Mouse (Mus musculus) C2C12 (cell line): Measurements from ENCODE around the gene Hp1bp3. TPM values are rescaled to one million over a fixed set of nuclear protein-coding genes. Genes with fewer than 3 reads are reported as not detected.

Source experiments
- H3K27me3 ChIP-seq: one replicate; pipeline ENCODE4 v1.6.1; 2011; ENCODE audit not compliant: control insufficient read depth, insufficient read depth, insufficient read length
- H3K36me3 ChIP-seq: one replicate; pipeline ENCODE4 v1.6.1; 2011; ENCODE audit not compliant: control insufficient read depth, insufficient read depth
- H3K4me3 ChIP-seq: one replicate; pipeline ENCODE4 v1.5.1; 2011; ENCODE audit warnings: mild to moderate bottlenecking, control low read depth; ENCODE audit not compliant: poor library complexity, insufficient read depth, severe bottlenecking
- H3K79me2 ChIP-seq: one replicate; pipeline ENCODE4 v1.6.1; 2011; ENCODE audit not compliant: control insufficient read depth, insufficient read depth
- H3K79me3 ChIP-seq: one replicate; pipeline ENCODE4 v1.6.1; 2011; ENCODE audit warnings: low read depth, control low read depth
- H3ac ChIP-seq: one replicate; pipeline ENCODE3; 2011; ENCODE audit warnings: low read depth; ENCODE audit not compliant: control insufficient read depth, insufficient read length
- CEBPB ChIP-seq: IDR thresholded peaks from one replicate; pipeline ENCODE4 v1.6.1; 2011; ENCODE audit warnings: low read depth, mild to moderate bottlenecking, control low read depth, moderate library complexity
- CTCF ChIP-seq: IDR thresholded peaks from one replicate; pipeline ENCODE4 v1.5.1; 2011; ENCODE audit not compliant: control insufficient read depth, insufficient read depth, insufficient read length
- FOSL1 ChIP-seq: IDR thresholded peaks from one replicate; pipeline ENCODE4 v1.8.0; 2011; ENCODE audit warnings: mild to moderate bottlenecking, low read length; ENCODE audit not compliant: poor library complexity, insufficient read depth, severe bottlenecking
- MAX ChIP-seq: IDR thresholded peaks from one replicate; pipeline ENCODE4 v1.6.1; 2011; ENCODE audit warnings: mild to moderate bottlenecking, control low read depth
- MYOD1 ChIP-seq: IDR thresholded peaks from one replicate; pipeline ENCODE4 v1.6.1; 2011; ENCODE audit warnings: low read depth; ENCODE audit not compliant: control insufficient read depth, insufficient read length
- MYOG ChIP-seq: IDR thresholded peaks from one replicate; pipeline ENCODE4 v1.6.1; 2011; ENCODE audit not compliant: control insufficient read depth, insufficient read length; ENCODE audit errors: extremely low read depth
- USF1 ChIP-seq: IDR thresholded peaks from one replicate; pipeline ENCODE4 v1.6.1; 2011; ENCODE audit warnings: low read depth, mild to moderate bottlenecking, control low read depth, moderate library complexity
- polyA plus RNA-seq: library from polyadenylated mRNA; unstranded; fragments of >200 nt; fragmentation: generic; extraction: Trizol; gene quantifications from one replicate; pipeline ENCODE4 v1.2.1, GENCODE M21; 2012; ENCODE audit warnings: missing spikeins

Gene Hp1bp3
- polyA plus RNA-seq, 1 experiment, result 54.3 TPM

DNA sequence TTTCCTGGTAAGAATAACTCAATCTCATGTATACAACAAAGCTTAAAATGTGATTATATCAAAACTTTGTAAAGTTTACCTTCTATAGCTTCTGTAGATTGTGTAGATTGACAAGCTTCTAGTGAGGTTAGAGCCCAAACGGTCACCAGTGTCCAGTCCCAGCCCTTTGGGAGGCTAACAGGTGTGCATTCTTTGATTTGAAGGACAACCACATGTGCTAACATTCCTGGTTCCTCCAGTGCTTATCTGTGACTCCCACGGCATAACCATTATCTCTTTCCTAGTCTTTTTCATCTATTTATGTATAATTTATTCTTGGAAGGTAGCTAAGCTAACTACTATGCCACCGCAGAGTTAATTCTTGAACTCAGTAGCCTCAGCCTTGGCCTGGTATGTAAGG, 15.3 kb upstream of the Hp1bp3 start:
- no peaks in the 10 kb centered on the region for H3K79me3 ChIP-seq
- no peak overlapping the region for H3ac ChIP-seq
- H3K79me2 ChIP-seq, result no peaks in the 10 kb centered on the region
- no peak overlapping the region for H3K4me3 ChIP-seq
- no peaks in the 10 kb centered on the region for H3K27me3 ChIP-seq
- TF ChIP-seq MYOD1 (no peak), CEBPB (no peak), MYOG (no peak), FOSL1 (no peak), MAX (no peak), CTCF (no peak), USF1 (no peak)
- peaks cover 60% of the 10 kb centered on the region for H3K36me3 ChIP-seq

DNA sequence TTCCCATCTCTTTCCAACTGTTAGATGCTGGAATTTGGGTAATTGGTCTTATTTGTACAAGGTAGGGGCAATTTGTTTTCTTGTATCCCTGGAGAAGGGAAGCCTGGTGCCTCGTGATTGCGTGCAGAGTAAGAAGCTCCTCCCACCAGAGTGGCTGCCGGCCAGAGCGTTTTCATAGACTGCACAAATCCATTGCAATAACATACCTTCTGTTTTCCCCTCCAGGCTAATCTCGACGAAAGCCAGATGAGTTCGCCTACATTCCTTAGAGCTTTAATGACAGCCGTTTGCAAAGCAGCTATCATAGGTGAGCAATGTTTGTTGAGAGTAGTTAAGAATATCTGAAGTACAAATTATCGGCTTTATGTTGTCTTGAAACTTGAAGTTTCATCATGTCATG, 14.4 kb upstream of the Hp1bp3 start:
- Histone ChIP-seq H3K79me3 (no peaks in the 10 kb centered on the region), H3K36me3 (peaks cover 59% of the 10 kb centered on the region), H3K4me3 (no peak overlapping the region), H3ac (no peak overlapping the region), H3K79me2 (no peaks in the 10 kb centered on the region), H3K27me3 (no peaks in the 10 kb centered on the region)
- no peak for TF ChIP-seq USF1
- TF ChIP-seq MYOG, result no peak
- no peak for TF ChIP-seq MYOD1
- TF ChIP-seq CEBPB, result no peak
- TF ChIP-seq FOSL1, result no peak

DNA sequence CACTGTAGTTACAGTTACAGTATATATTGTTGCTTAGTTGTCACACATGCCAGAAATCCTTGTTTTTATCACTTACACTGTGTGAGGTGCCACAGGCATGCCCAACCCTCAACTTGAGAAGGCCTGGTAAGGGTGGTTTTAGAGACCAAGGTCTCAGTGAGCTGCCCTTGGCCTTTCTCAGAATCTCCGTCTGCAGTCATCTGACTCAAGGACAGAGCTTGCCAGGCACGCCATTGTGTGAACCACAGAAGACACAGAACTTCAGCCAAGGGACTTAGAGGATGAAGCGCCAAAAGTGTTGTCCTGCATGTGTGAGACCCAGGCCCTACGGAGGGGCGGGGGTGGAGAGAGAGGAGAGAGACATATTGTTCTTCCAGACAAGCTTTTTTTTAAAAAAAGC, 6.0 kb upstream of the Hp1bp3 start:
- H3K4me3 ChIP-seq, result no peak overlapping the region
- H3K79me2 ChIP-seq, result no peaks in the 10 kb centered on the region
- H3K27me3 ChIP-seq, result no peaks in the 10 kb centered on the region
- H3ac ChIP-seq, result no peak overlapping the region
- TF ChIP-seq MYOG (no peak), CEBPB (no peak), CTCF (no peak)
- no peaks in the 10 kb centered on the region for H3K79me3 ChIP-seq
- peaks cover 22% of the 10 kb centered on the region for H3K36me3 ChIP-seq

DNA sequence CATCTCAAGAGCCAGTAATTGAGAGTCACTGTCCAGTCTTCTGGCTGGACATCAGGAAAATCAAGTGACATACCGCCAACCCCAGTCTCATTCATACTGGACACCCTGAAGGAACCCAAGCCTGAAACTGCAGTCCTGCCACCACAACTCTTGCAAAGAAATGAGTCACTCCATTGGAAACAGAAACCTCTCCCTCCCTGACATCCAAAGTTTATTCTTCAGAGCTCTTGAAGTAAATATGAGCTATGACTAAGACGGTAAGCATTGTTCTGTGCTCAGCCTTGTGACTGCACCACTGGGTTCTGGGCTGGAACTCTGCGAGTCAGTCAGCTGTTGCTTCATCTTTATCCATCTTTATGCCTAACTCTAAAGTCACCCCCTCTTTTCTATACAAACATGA, 2.2 kb upstream of the Hp1bp3 start:
- Histone ChIP-seq H3K27me3 (no peaks in the 10 kb centered on the region), H3ac (no peak overlapping the region), H3K4me3 (no peak overlapping the region), H3K79me3 (peaks cover 16% of the 10 kb centered on the region), H3K79me2 (peaks cover 24% of the 10 kb centered on the region), H3K36me3 (peaks cover 10% of the 10 kb centered on the region)
- TF ChIP-seq MYOG (no peak), FOSL1 (no peak), CTCF (no peak)

DNA sequence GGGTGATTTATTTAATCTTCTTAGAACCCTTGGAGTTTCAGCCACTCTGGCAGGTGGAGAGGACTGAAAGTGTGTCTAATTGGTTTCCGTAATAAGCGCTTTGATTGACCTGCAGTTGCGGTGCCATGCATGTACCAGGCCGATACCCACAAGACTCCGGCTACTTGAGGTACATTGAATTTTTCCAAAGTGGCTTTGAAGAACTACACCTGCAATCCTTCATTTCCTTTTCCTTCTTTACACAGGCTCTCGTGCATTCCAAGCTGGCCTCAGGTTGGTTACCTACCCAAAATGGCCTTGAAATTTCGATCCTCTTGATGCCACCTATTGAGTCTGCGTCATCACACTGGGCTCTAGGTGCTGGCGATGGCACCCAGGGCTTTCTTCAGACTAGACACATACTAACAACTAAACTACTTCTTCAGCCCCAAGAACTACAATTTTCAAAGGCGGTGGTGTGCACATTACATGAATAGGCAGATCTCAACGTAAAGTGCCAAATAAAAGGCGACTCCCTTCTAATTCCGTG, 361 bp upstream of the Hp1bp3 start:
- Histone ChIP-seq H3K79me3 (peaks cover 35% of the 10 kb centered on the region), H3K36me3 (peaks cover 21% of the 10 kb centered on the region), H3K27me3 (no peaks in the 10 kb centered on the region), H3K79me2 (peaks cover 43% of the 10 kb centered on the region), H3ac (peak overlapping the region; percentile 76), H3K4me3 (peak overlapping the region; percentile 78)
- no peak for TF ChIP-seq CTCF
- TF ChIP-seq MYOD1, result no peak
- no peak for TF ChIP-seq MYOG
- TF ChIP-seq FOSL1, result no peak
- TF ChIP-seq MAX, result no peak
- no peak for TF ChIP-seq CEBPB
- TF ChIP-seq USF1, result no peak

DNA sequence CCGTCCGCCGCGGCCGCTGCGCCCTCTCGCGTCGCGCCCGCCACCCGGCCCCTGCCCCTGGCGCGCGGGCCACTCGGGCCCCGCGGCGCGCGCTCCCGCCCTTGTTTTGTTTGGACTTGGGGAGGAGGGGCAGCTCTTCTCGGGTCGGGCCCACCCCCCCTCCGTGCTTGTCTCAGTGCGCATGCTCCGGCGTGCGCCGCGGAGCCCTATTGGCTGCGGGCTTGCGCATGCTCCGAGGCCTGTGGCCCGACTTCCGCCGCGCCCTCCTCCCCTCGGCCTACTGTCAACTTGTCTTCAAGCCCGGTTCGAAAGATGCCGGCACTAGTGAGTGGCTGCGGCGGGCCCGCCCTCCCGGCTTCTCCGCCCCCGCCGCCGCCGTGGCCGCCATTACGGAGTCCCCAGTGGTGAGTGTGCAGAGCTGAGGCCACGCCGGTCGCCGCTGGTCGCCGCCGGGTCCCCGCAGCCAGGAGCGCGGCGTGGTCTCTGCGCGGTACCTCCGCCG, 846 bp downstream of the Hp1bp3 start:
- H3K79me3 ChIP-seq, result peaks cover 45% of the 10 kb centered on the region
- H3K4me3 ChIP-seq, result peak overlapping the region; percentile 78
- H3K79me2 ChIP-seq, result peaks cover 55% of the 10 kb centered on the region
- TF ChIP-seq CEBPB (no peak), MYOD1 (no peak), FOSL1 (no peak), MYOG (no peak), CTCF (peak; percentile 24)
- no peaks in the 10 kb centered on the region for H3K27me3 ChIP-seq
- H3K36me3 ChIP-seq, result peaks cover 33% of the 10 kb centered on the region
- H3ac ChIP-seq, result peak overlapping the region; percentile 98
